Mouse (Mus musculus) thymus, postnatal 36 days (tissue): ENCODE data around the gene Stk35.
A peak's percentile ranks its signal among the peaks of the same experiment; 100 is the strongest.
"Not testable (repeated sequence)": the region's sequence is repeated elsewhere in the genome, so short reads cannot be mapped to it uniquely, and the experiment has no call there.

Source experiments
- DNase-seq, 2 experiments: peaks; one replicate each; pipeline ENCODE4 v3.0.0; 2022; ENCODE audit warnings: mixed read lengths in 2 of 2

Gene Stk35

GRCm38 (mm10) chr2:129838321-129838720, 38.0 kb downstream of the Stk35 start:
- no peak for DNase-seq

DNA sequence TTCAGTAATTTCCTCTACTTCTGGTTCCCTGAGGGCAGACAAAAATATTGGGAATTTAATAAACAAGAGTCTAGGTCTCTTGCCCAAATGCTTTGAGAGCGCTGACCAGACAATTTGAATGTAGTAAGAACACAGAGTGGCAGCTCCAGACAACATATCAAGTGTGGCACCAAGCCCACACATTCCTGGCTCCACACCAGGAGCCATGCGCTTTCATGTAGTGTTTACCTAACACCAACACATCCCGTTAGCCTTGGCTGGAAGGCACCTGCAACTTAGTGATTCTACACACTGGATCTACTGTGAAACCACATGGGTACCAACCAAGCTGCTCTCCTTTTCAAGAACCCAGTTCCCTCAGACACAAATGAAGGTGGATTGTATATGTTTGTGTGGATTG, 45.5 kb downstream of the Stk35 start:
- DNase-seq: no peak

- no peak for DNase-seq
These were observed 46.2 kb downstream of the Stk35 start for GRCm38 (mm10) chr2:129846501-129846900.

DNA sequence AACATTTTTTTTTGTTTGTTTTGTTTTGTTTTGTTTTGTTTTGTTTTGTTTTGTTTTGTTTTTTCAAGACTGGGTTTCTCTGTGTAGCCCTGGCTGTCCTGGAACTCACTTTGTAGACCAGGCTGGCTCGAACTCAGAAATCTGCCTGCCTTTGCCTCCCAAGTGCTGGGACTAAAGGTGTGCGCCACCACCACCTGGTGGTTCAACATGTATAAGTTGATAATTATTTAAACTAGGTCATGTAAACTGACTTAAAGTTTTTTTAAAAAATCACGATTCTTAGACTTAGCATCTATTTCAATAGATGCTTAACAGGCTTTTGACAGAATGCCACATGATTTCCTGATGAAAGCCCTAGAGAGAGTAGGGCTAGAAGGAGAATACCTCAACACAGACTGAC, 48.8 kb downstream of the Stk35 start:
- DNase-seq: not testable (repeated sequence)

GRCm38 (mm10) chr2:129851512-129851911, 51.2 kb downstream of the Stk35 start:
- DNase-seq: no peak

DNA sequence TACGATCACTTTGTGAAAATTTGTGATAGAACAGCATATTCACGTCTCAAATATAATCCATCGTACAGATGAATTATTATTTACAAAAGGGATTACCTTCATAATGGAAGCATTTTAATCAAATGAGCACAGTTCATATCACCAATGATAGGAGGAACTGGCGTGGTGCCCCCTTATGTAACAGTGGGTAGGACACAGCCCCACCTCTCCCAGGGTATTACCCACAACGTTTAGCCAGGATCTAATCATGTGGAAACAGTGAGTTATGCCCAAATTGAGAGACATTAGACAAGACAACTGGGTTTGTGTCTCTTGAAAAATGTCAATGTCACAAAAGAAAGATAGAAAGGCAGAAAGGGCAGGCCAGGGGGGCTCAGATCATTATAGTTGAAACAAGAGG, 62.9 kb downstream of the Stk35 start:
- DNase-seq: no peak

- no peak for DNase-seq
These were observed 64.6 kb downstream of the Stk35 start for GRCm38 (mm10) chr2:129864958-129865357.

GRCm38 (mm10) chr2:129869151-129869550, 68.8 kb downstream of the Stk35 start:
- DNase-seq: no peak

DNA sequence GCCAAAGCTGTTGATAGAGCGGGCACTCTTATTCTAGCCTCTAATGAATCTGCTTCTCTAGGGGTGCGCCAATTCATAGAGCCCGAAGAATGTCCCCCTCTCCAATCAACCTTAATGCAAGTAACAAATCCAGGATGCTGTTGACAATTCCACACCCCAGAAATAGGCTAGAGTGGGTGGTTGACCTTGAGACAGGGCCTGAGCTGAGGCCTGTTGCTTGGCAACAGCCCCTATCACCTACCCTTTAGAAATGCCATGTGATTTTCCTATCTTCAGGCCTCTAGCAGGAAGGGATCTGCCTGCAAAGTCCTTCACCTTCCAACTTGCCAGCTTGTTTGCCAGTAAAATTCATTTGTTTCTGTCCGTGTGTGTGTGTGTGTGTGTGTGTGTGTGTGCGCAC, 70.9 kb downstream of the Stk35 start:
- DNase-seq: no peak

- no peak for DNase-seq
These were observed 71.8 kb downstream of the Stk35 start for GRCm38 (mm10) chr2:129872071-129872470.

DNA sequence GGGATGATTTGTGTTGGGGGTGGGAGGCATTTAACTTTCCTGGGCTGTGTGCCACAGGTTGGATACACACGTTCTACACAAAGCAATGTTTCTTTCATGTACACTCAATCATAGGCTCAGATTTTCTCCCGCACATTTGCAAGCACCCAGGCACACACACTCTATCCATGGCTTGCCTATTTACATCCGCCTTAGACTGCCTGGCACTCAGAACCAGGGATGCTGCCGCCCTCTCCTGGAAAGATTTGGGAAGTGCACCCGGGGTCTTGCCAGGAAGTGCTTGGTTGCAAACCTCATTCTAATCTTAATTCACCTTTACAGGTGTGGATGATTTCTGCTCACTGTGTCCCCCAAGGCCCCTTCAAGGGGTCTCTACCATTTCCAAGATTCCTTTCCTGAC, 73.2 kb downstream of the Stk35 start:
- peak; percentile 74 to 79 for DNase-seq

GRCm38 (mm10) chr2:129874084-129874483, 73.8 kb downstream of the Stk35 start:
- DNase-seq: no peak

- DNase-seq: no peak
These were observed 74.3 kb downstream of the Stk35 start for GRCm38 (mm10) chr2:129874509-129875095.

DNA sequence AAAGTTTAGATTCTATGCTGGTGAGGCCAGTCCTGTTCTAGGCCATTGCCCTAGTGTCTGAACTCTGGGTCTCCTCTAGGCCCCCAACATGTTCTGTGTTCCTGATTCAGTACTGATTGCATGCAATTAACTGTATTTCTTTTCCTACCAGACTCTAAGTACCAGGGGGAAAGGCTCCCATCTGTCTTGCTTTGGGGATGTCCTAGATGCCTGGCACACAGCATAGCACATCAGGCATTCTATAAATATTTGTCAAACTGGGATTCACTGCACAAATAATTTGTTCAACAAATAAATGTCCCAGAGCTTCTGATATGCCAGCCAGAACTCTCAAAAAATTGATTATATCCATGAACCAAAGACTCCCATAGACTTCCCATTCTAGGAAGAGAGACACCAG, 76.6 kb downstream of the Stk35 start:
- DNase-seq: no peak

GRCm38 (mm10) chr2:129879817-129880216, 79.5 kb downstream of the Stk35 start:
- DNase-seq: peak; percentile 23 to 24

- no peak for DNase-seq
These were observed 79.9 kb downstream of the Stk35 start for GRCm38 (mm10) chr2:129880226-129880625.

GRCm38 (mm10) chr2:129881886-129882285, 81.6 kb downstream of the Stk35 start:
- DNase-seq: no peak
